Mouse (Mus musculus): ENCODE measurements at regions not wholly inside any gene's neighbourhood (a gene's known extent, or its start where the extent isn't known, plus 50 kb on each side); places are given as distances from the start of the nearest gene placed in this dataset.

DNA sequence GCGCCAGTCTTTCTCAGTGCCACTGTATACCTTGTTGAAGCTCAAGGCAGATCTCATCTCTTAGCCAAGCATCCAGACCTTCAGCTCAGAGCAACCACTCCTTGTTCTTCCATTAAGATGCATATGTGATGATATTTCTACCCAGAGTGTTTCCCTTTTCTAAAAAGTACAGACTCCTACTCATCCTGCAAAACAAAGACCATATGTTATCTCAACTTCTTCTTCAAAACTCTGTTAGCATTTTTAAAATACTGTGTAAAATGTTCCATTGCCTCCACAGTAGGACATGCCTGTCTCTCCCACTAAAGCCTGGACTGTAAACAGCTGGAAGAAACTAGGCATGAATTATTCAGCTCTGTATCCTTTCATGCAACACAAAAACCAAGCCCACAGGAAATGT is 184.4 kb downstream of the Nuf2 start:
- intact Hi-C loops (cut with DNase I): loop anchor here (2.0 to 5.0 kb wide), 4 partner anchors 115 to 1402 kb away; partner anchors contain the start of gene Pbx1

DNA sequence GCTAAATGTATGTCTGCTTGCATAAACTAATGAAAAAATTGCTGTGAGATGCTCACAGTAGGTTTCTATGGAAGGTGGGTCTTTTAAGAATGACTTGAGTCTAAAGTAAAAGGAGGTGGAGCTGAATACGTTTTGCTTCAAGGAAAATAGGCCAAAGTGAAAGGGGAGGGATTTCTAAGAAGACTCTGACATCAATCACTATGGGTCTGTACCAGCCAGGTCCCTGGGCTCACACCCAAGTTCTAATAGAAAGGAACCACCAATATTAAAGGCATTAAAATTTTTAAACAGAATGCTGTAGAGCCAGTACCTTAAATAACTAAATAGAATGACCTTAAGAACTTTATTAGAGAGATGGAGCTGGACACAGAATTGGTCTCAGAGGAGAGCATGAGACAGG is 190.1 kb downstream of the Nuf2 start:
- intact Hi-C loops (cut with DNase I): no loop called here
- DNase-seq (ENCODE audit: low spot score in 2 of 2): no peak

More for the DNA sequence above, 184.4 kb downstream of the Nuf2 start:
- no peak for DNase-seq (ENCODE audit: low spot score in 2 of 2)

DNA sequence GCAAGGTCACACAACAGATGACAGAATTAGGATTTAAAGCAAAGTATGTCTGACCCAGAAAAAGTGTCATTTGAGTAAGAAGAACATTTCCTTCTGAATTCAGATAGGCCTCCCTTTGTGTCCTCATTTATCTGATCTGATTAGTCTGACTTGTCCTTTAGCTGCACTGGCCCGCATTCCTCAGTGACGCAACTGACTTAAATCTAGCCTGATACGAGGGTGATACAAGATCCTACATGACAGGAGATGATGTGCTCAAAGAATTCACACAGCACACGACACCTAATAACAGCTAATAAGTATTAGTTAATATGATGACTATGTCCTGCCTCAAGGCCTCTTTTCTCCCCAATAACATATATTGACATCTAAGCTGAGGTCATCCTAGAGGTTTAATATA is 192.8 kb downstream of the Nuf2 start:
- no peak for DNase-seq (ENCODE audit: low spot score in 2 of 2)
- intact Hi-C loops (cut with DNase I): no loop called here

DNA sequence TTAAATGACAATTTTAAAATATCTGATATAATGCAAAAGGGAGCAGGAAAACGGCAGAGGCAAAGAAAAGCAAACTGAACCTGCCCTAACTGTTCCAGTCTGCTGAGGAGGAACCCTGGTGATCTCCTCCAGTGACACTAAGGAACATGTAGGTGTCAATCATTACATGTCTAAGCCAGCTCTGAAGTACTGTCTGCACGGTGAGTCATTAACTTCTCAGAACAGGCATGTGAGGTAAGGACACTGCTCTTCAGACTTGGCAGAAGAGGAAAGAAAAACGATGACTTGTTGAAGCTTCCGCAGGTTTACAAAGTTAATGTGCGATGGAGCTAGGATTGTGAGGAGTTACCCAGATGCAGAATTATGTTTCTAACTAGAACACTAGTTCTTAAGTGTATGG is 199.1 kb downstream of the Nuf2 start:
- intact Hi-C loops (cut with DNase I): no loop called here
- no peak for DNase-seq (ENCODE audit: low spot score in 2 of 2)

DNA sequence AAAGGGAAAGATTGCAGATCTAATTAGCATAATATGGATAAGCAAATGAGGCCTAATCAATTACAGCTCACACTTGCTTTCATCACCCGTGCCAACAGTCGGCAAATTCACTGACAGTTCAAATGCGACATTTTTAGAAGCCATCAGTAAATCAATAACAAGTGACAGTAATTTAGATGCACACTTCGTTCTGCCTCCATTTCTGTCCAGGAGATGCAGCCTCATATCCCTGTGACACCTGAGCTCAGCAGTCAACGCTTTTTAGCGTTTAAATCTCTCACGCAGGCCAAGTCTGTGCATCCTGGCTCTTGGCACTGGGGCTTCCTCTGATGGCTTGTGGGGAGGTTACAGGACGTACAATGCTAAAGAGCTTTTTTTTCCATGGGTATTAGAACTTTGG is 218.0 kb downstream of the Nuf2 start:
- DNase-seq (ENCODE audit: low spot score in 2 of 2): no peak
- intact Hi-C loops (cut with DNase I): no loop called here

DNA sequence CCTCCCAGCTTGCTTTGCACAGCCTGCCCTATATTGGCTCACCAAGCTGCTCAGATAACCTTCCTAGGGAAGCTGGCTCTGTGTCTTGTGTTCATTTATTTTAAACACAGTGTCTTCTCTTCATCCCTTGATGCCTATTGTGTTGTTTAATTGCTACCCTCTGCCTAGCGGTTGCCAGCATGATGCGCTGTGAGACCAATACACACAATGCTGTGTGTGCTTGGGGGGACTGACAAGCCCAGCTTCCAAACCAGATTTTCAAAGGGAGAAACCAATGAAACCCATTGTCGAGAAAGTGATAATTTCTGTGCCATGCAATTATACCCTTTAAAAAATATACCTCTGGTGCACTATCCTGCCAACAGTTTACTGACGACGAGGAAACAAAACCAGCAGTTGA is 247.8 kb downstream of the Nuf2 start:
- no peak for DNase-seq (ENCODE audit: low spot score in 2 of 2)
- intact Hi-C loops (cut with DNase I): no loop called here

DNA sequence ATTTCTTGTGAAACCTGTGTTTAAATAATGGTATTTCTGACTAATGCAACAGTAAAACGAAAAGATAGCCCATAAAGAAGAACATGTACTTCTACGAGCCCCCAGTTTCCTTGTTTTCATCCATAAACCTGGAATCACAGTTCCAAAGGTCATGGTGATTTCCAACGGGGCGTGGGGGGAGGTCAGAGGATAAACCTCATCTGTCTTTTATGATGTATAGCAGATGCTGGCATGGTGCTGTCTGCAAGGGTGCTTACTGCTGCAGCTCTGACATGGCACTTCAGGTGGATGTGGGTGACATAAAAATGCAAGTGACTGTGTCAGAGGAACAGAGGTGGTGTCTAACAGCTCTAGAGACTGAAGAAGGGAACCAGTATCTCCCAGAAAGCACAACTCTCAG is 260.5 kb downstream of the Nuf2 start:
- intact Hi-C loops (cut with DNase I): no loop called here
- DNase-seq (ENCODE audit: low spot score in 2 of 2): no peak

DNA sequence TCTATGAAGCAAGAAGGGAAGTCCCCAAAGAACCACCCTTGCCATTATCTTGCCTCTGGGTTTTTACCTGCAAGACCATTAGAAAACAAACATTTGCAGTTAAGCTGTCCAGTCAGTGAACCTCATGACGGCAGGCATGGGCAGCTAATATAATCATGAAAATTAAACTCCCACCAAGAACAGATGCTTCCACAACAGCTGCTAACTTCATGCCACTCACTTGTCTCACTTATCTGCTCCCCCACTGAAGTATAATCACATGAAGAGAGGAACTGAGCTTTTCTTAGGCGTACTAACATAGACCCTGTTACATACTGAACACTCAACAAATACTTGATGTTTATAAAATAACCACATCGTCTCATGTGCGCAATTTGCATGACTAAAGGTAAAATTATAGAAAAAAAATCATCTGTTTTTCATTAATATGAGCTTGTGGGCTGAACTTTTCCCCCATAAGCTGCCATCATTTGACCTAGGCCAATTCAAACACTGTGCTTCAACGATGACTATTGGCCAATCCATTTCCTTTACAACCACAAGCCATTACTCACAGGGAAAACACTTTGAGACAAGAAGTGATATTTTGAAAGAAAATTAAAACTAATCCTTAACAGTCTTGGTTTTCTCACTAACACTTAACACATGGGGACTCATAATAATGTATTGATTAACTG is 267.1 kb downstream of the Nuf2 start:
- intact Hi-C loops (cut with DNase I): no loop called here
- no peak for DNase-seq (ENCODE audit: low spot score in 2 of 2)

DNA sequence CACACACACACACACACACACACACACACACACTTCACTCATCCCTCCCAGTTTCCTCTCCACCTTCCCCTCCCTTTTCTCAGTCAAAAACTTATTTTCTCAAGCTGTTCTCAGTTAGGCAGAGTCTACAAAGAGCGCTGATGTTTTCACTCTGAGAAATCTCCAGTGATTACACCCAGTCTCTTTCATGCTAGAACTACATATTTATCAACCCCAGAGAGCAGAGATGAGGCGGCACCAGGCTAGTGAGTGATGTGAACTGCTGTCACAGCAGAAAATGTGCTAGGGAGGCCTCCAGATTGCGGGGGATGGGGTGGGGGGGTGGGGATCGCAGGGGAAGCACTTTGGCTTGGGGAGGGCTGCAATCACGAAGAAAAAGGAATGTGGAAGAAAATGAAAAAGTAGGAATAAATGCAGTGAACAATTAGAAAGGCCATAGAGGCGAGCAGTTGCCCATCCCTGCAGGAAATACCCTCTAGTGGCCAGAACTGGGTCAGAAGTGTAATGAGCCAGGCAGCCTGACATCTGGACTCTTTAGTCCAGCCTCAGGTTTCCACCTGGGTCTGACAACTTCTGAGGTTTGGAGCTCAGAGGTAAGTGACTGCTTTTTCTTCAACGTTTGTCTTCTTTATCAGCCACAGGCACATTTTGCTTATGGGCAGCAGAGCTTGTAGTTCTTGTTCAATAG is 276.9 kb downstream of the Nuf2 start:
- intact Hi-C loops (cut with DNase I): no loop called here
- no peak for DNase-seq (ENCODE audit: low spot score in 2 of 2)

DNA sequence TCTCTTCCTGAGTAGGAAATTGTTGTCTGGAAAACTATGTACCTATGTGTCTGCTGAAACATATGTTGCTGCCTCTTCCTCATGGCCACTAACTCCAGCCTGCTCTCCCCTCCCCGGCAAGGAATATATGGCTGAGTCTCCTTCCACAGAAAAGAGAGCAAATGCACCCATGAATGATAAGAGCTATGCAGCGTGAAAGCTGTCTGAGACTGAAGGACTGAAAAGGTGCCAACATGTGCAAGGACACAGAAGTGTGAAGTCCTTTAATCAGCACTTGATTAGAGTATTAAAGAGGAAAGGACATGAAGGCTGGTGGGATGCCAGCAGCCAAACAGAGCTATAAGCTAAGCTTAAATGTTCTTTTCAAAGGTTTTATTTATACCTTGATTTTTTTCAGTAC is 279.1 kb downstream of the Nuf2 start:
- DNase-seq (ENCODE audit: low spot score in 2 of 2): no peak
- intact Hi-C loops (cut with DNase I): no loop called here

DNA sequence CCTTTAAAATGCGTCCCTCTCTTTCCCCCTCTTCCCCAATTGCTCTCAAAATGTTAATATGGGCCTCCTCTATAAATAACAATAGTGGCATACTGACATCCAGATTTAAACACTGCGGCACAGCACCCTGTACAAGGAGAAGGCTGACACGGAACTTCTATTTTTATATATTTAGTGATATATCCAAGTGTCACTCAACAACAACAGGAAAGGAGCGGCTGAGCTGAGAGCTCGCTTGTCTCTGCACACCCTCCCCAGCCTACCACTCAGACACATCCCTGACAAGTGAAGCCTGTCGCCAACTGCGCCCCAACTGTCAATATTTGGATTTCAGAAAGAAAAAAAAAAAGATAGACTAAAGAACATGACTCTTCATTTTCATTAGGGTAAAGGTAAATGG is 282.2 kb downstream of the Nuf2 start:
- no peak for DNase-seq (ENCODE audit: low spot score in 2 of 2)
- intact Hi-C loops (cut with DNase I): no loop called here

DNA sequence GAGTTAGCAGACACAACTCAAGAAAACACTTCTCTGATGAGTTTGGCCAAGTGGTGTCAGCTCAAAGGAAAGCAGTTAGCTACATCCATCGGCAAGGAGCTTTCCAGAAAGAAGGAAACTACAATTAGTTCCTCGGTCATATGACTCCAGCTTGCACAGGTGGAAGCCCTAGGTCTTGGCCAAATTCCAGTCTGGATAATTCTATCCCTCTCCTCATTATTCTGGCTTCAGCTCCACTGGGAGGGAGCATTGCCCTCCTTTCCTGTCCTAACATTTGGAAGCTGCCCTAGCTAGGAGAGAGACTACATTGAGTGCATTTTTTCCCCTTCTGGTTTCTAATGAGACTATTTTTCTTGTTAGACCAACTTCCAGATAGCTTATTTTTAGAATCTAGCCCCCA is 290.9 kb downstream of the Nuf2 start:
- DNase-seq (ENCODE audit: low spot score in 2 of 2): no peak
- intact Hi-C loops (cut with DNase I): no loop called here

DNA sequence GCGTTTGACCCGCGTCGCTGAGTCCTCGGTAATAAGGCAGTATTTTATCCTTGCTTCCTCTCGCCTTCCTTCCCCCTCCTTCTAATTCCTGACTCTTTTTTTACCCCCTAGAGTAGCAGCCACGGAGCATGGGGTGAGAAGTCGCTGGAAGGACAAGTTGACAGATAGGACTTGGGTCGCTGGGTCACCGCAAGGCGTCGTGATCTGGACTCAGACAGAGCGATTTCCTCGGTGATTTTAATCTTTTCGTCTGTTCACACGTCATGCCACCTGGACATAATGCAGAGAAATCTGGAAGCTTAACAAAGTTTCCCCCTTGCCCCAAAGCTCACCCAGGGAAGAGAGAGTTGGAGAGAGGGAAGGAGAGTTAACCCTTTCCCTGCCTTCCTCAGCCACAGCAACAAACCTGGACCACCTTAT is 292.6 kb downstream of the Nuf2 start:
- no peak for DNase-seq (ENCODE audit: low spot score in 2 of 2)
- intact Hi-C loops (cut with DNase I): no loop called here

DNA sequence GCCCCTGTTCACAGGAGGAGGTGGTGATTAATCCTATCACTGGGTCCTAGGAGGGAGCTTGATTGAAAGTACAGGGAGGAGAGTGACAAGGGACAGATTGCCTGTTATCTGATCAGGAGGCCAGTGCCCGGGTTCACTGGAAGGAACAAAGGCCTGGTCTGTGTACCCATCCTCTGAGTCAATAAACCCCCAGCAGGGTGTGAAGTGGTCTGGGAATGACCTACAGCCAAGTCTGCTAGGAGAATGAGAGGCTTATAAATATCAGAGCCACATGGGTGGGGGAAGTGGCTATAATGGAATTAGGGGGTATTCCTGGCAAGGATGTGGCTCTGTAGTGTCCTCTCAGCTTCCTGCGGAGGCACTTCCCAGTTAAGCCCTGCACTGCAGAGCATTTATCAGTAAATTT is 296.0 kb downstream of the Nuf2 start:
- intact Hi-C loops (cut with DNase I): no loop called here
- DNase-seq (ENCODE audit: low spot score in 2 of 2): no peak

DNA sequence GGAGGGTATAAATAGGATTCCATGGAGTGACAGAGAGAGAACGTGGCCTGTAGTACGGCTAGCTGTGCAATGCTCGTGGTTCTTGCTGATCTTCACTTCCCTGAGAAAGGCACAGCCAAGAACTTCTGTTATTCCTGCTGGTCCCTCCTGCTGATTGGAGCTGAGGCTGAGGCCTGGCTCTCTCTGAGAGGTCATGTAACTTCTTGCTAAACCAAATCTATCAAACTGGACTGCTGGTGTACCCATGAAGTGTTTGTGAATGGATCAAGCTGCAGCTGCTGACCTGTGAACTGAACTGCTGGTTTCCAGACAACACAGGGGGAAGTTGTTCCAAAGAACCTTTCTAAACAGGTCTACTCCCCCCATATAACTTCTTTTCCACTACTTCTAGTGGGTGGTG is 297.9 kb downstream of the Nuf2 start:
- intact Hi-C loops (cut with DNase I): no loop called here
- no peak for DNase-seq (ENCODE audit: low spot score in 2 of 2)

DNA sequence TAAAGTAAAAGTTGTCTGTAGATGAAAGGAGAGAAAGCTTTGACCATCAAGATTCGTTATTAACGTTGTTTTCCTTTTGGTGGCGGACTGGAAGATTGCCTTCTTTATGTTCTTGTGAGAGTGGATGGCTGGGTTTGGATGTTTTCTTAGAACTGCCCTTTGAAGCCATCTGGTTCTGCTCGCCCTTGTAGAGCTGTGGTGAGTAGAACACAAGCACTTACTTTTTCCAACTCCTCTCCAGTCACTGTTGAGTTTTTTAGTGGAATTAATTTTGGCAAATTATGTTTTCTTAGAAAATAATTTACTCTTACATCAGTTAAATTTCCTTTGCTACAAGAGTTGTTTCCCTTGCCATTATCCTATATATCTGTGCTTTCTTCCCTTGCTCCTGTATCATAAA is 301.2 kb downstream of the Nuf2 start:
- DNase-seq (ENCODE audit: low spot score in 2 of 2): no peak
- intact Hi-C loops (cut with DNase I): no loop called here

DNA sequence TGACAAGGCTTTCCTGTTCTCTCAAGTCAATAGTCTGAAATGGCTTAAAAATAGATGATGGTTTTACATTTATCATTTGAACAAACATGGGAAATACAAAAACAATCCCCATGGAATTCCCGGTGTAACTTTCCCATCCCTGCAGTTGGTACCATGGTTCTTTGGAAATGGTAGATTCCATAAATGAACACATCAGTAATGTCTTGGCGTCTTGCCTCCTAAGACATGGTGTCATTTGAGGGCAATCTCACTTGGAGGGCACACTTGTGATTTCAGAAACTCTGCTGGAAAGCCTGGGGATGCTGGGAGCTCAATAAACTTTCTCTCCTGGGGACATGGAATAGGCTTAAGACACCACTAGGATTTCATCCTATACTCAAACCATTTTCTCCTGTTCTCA is 306.8 kb downstream of the Nuf2 start:
- no peak for DNase-seq (ENCODE audit: low spot score in 2 of 2)
- intact Hi-C loops (cut with DNase I): no loop called here

DNA sequence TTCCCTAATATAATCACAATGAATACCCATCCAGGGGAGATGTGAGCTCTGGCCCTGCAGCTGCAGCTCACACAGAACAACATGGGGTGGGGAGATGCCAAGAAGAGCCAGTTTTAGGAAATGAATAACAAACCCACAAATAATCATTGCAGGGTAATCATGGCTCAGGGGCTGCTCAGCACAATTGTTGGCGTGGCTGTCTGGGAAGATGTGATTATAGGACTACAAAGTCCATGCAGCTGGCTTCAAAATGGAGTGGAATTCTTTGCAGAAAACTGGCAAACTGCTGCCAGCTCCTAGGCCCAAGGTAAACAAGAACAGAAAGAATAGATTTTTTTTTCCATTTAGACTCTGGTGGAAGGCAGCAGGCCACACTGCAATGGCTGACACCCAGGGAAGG is 343.6 kb downstream of the Nuf2 start:
- no peak for DNase-seq (ENCODE audit: low spot score in 2 of 2)
- intact Hi-C loops (cut with DNase I): no loop called here

DNA sequence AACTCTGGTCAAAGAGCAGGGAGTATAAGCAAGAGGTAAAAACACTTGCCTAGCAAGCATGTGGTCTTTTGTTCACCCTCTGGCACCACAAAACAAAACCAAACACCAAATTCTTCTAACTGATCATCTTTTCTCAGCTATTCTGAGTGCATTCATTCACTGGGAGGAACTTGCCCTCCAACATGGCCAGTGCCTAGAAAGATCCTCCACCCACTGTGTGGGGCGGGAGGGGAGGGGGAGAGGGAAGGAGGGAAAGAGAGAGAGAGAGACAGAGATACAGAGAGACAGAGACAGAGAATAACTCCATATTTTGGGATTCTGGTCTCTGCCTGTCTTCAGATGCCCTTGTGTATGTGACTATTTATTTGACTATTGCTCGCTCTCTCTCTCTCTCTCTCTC is 360.9 kb downstream of the Nuf2 start:
- DNase-seq (ENCODE audit: low spot score in 2 of 2): no peak
- intact Hi-C loops (cut with DNase I): no loop called here

DNA sequence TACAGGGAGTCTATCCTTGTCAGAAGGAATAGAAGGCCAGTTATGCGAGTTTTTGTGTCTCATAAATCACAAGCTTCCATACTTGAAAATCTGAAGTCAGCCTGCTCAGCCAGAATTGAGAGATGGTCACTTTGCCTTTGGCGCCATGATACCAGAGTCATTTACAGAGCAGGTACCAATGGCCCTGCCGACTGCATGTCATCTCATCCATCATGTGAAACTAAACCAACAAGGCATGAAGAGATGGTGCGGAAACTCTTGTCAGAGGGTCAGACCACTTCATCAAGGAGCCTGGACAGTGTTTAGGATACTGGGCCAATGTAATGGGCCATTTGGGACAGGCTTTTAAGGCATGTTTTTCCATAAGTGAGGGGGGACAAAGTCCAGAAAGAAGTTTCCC is 363.2 kb downstream of the Nuf2 start:
- no peak for DNase-seq (ENCODE audit: low spot score in 2 of 2)
- intact Hi-C loops (cut with DNase I): no loop called here

DNA sequence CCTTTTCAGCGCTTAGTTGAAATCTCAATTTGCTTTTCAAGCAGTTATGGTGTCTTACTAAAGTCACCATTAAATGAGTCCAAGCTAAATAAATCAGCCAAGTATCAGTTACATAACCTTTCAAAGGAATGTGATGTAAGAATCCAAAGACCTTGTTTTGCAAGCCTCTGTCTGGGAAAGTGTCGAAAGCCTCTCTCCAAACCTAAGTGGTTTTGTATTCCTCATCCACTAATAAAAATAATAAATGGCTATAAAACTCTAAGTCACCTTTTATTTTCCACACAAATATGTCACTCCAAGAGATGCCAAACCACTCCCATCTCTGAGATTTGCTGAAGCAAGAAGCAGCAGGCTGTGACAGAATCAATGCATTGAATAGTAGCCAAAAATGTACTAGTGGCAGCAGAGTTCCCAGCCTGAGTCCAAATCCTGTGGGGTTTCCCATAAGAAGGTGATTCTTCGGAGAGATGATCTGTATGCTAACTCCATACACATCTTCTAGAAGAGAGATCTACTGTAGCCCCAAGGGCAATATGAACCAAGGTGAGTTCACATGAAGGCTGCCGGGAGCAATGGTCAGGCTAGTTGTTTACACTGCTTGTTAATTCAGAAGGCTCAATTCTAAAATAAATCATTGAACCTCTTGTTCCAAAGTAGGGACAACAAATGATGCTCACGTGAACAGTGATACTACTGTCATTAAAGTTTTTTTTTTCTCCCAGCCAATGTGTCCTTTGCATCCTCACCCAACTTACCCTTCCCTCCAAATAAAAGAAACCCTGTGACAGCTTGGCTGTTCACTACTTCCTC is 365.0 kb downstream of the Nuf2 start:
- intact Hi-C loops (cut with DNase I): no loop called here
- no peak for DNase-seq (ENCODE audit: low spot score in 2 of 2)
